In the genomic region with DNA sequence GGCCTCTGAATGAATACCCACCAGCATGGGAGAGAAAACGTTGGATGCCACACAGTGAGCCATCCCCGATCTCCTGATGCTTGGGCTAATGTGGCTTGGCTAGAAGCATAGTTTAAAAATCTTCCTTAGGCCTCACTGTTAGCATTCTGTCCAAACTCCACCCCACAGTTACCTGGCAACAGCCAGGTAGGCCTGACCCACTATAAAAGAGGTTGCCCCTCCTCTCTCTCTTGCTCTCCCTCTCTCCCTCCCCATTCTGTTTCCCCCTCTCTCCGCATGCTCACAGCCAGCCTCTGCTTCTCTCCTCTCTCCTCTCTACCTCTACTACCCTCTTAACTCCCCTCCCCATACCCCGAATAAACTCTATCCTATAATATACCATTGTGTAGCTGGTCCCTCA, we compare ENCODE assay signal across 18 mouse cellular contexts.
DNase-seq lines count a peak whose midpoint lies in the region; ATAC-seq and TF ChIP-seq lines count a peak whose summit lies in the region.
"Had no signal": no experiment of that assay in that cellular context is flagged by ENCODE, and none has a peak within 500 bp of the region (broad histone marks: within the 10 kb centered on the region; RNA-seq: fewer than 3 reads in every experiment).

No protein-coding gene starts in this region.

- dilution Hi-C loops in CH12.LX (cut with MboI; ENCODE audit: extremely low pct_ligation_motif_present, extremely low pct_unique_long_range_greater_than_20kb, low sequenced_read_pairs): no loop called here

- no peak for TF ChIP-seq EP300 in CH12.LX (IDR thresholded peaks at IDR 0.05; ENCODE audit: low read length)

- no peak for TF ChIP-seq CTCF in intestine, postnatal 0 days (IDR thresholded peaks at IDR 0.05; ENCODE audit: low read depth)
- TF ChIP-seq CTCF in CH12.LX (conservative IDR thresholded peaks at IDR 0.05 in 1 of 2, IDR thresholded peaks at IDR 0.05 in 1 of 2; ENCODE audit: low read depth in 2 of 2, low read length in 2 of 2): no peak

- no peak overlapping the region for H3K9ac ChIP-seq in intestine, embryonic 14.5 days (ENCODE audit: low read length)
- no peak overlapping the region for H3K9ac ChIP-seq in intestine, postnatal 0 days (ENCODE audit: low read depth, low read length)
- no peak overlapping the region for H3K9ac ChIP-seq in CH12.LX (ENCODE audit: insufficient read depth, low read depth)
- no peak overlapping the region for H3K9ac ChIP-seq in stomach, embryonic 14.5 days (replicated peaks; ENCODE audit: low read depth, low read length)
- H3K9ac ChIP-seq: embryonic facial prominence, embryonic 15.5 days; forebrain, postnatal 0 days; heart, embryonic 12.5 days had no signal

- H3K9me3 ChIP-seq in intestine, embryonic 14.5 days (ENCODE audit: control insufficient read depth, low read length): peaks cover 7% of the 10 kb centered on the region; the same call in 1 of the 2 replicates
- H3K9me3 ChIP-seq in intestine, postnatal 0 days (ENCODE audit: control insufficient read depth): no peaks in the 10 kb centered on the region
- peaks cover 12% of the 10 kb centered on the region for H3K9me3 ChIP-seq in CH12.LX (replicated peaks; ENCODE audit: low read length)
- peaks cover 16% of the 10 kb centered on the region for H3K9me3 ChIP-seq in embryonic facial prominence, embryonic 10.5 days
- H3K9me3 ChIP-seq in stomach, embryonic 14.5 days (ENCODE audit: control insufficient read depth, low read depth, low read length): peaks cover 5% of the 10 kb centered on the region; the same call in 1 of the 2 replicates
- H3K9me3 ChIP-seq: embryonic facial prominence, embryonic 15.5 days had no signal

- H3K4me3 ChIP-seq in intestine, embryonic 14.5 days (ENCODE audit: low read depth, low read length): no peak overlapping the region
- no peak overlapping the region for H3K4me3 ChIP-seq in intestine, postnatal 0 days (ENCODE audit: low read depth, low read length)
- H3K4me3 ChIP-seq in CH12.LX (replicated peaks in 1 of 3; ENCODE audit: low read depth in 2 of 3, low read length in 2 of 3, poor library complexity in 1 of 3): no peak overlapping the region
- no peak overlapping the region for H3K4me3 ChIP-seq in embryonic facial prominence, embryonic 10.5 days
- H3K4me3 ChIP-seq in stomach, embryonic 14.5 days (ENCODE audit: low read depth, low read length): no peak overlapping the region
- H3K4me3 ChIP-seq: embryonic facial prominence, embryonic 15.5 days; heart, embryonic 12.5 days had no signal

- TF ChIP-seq RAD21 in CH12.LX (IDR thresholded peaks at IDR 0.05; ENCODE audit: low read depth, low read length): no peak

- TF ChIP-seq POLR2A in CH12.LX (IDR thresholded peaks at IDR 0.05; ENCODE audit: low read depth, low read length): no peak

- peak; percentile 50 for ATAC-seq in intestine, embryonic 14.5 days (replicated peaks; ENCODE audit: low FRiP score, low TSS enrichment, low read depth)
- ATAC-seq in intestine, postnatal 0 days: no peak
- peak; percentile 51; the same call in 1 of the 2 replicates for ATAC-seq in stomach, embryonic 14.5 days (ENCODE audit: insufficient number of reproducible peaks, insufficient read depth, low FRiP score, low read depth)
- ATAC-seq: forebrain, postnatal 0 days; hindbrain, embryonic 16.5 days; Patski had no signal

- no peak overlapping the region for H3K4me2 ChIP-seq in intestine, embryonic 14.5 days (ENCODE audit: low read length)
- no peak overlapping the region for H3K4me2 ChIP-seq in intestine, postnatal 0 days (replicated peaks; ENCODE audit: low read depth)
- 0 out of 2 replicates have a peak overlapping the region, but pooled peaks have one; percentile 3 for H3K4me2 ChIP-seq in CH12.LX (ENCODE audit: insufficient read depth, low read depth, poor library complexity, severe bottlenecking)
- no peak overlapping the region for H3K4me2 ChIP-seq in stomach, embryonic 14.5 days (replicated peaks; ENCODE audit: low read depth, low read length)
- H3K4me2 ChIP-seq: embryonic facial prominence, embryonic 15.5 days; heart, embryonic 12.5 days had no signal

- no peaks in the 10 kb centered on the region for H3K27me3 ChIP-seq in intestine, embryonic 14.5 days (replicated peaks; ENCODE audit: control insufficient read depth, insufficient read depth, low read length)
- H3K27me3 ChIP-seq in intestine, postnatal 0 days (replicated peaks; ENCODE audit: control insufficient read depth, insufficient read depth, low read length): no peaks in the 10 kb centered on the region
- H3K27me3 ChIP-seq in CH12.LX (replicated peaks): no peaks in the 10 kb centered on the region
- H3K27me3 ChIP-seq in embryonic facial prominence, embryonic 10.5 days (replicated peaks; ENCODE audit: low read depth, poor library complexity, severe bottlenecking): no peaks in the 10 kb centered on the region
- no peaks in the 10 kb centered on the region for H3K27me3 ChIP-seq in stomach, embryonic 14.5 days (ENCODE audit: control insufficient read depth, insufficient read depth, low read length)
- H3K27me3 ChIP-seq: embryonic facial prominence, embryonic 15.5 days; heart, embryonic 12.5 days; Patski had no signal

- DNase-seq in intestine, embryonic 14.5 days (ENCODE audit: low spot score): no peak
- DNase-seq in CH12.LX (ENCODE audit: extremely low read depth): no peak
- no peak for DNase-seq in embryonic facial prominence, embryonic 10.5 days (ENCODE audit: low spot score)
- no peak for DNase-seq in natural killer cell, adult 2 months (ENCODE audit: low spot score in 2 of 2)
- DNase-seq in urinary bladder, adult 18-20 months (ENCODE audit: low spot score in 2 of 2): no peak
- DNase-seq: adrenal gland, adult 8-10 months; cerebellum, adult 9-11 months; forebrain, postnatal 0 days; kidney, adult 8-10 months; liver; right cerebral cortex, postnatal 4 days; thymus, postnatal 4 days had no signal

- H3K79me2 ChIP-seq in CH12.LX (replicated peaks; ENCODE audit: control insufficient read depth, extremely low read depth, insufficient read depth, poor library complexity, severe bottlenecking): no peaks in the 10 kb centered on the region

- in situ Hi-C loops in CH12.LX (cut with MboI; ENCODE audit: low pct_ligation_motif_present, low pct_unique_long_range_greater_than_20kb, low sequenced_read_pairs): loop anchor here (25.0 kb wide), 2 partner anchors 248 to 1073 kb away; no protein-coding TSS in a partner anchor

- H3K4me1 ChIP-seq in intestine, embryonic 14.5 days (replicated peaks; ENCODE audit: control insufficient read depth, insufficient read depth, low read length): peaks cover 10% of the 10 kb centered on the region
- H3K4me1 ChIP-seq in intestine, postnatal 0 days (replicated peaks; ENCODE audit: control insufficient read depth, insufficient read depth, low read length): 0 out of 2 replicates have a peak, but pooled peaks cover 4% of the 10 kb centered on the region
- peaks cover 24 to 51% of the 10 kb centered on the region in 2 experiments for H3K4me1 ChIP-seq in CH12.LX (ENCODE audit: control insufficient read depth in 1 of 2, insufficient read depth in 2 of 2)
- peaks cover 43% of the 10 kb centered on the region for H3K4me1 ChIP-seq in embryonic facial prominence, embryonic 10.5 days
- peaks cover 14% of the 10 kb centered on the region for H3K4me1 ChIP-seq in stomach, embryonic 14.5 days (ENCODE audit: control insufficient read depth, insufficient read depth, low read length)

- no peak overlapping the region for H3K27ac ChIP-seq in intestine, embryonic 14.5 days (ENCODE audit: low read depth)
- H3K27ac ChIP-seq in intestine, postnatal 0 days (ENCODE audit: low read depth, low read length): no peak overlapping the region
- H3K27ac ChIP-seq in CH12.LX (ENCODE audit: insufficient read depth, low read depth): no peak overlapping the region; the same call in 1 of the 2 replicates
- H3K27ac ChIP-seq in embryonic facial prominence, embryonic 10.5 days (replicated peaks): peak overlapping the region; percentile 59; the same call in 1 of the 2 replicates
- peak overlapping the region; percentile 33; the same call in 1 of the 2 replicates for H3K27ac ChIP-seq in stomach, embryonic 14.5 days (ENCODE audit: low read length)
- H3K27ac ChIP-seq: embryonic facial prominence, embryonic 15.5 days had no signal

- 48% methylated on average over 4 of the region's 4 CpGs for WGBS in intestine, embryonic 14.5 days
- WGBS in intestine, postnatal 0 days: 46% methylated on average over 4 of the region's 4 CpGs
- WGBS in embryonic facial prominence, embryonic 10.5 days: 53% methylated on average over 4 of the region's 4 CpGs
- 43% methylated on average over 4 of the region's 4 CpGs for WGBS in stomach, embryonic 14.5 days

- 0 out of 2 replicates have a peak, but pooled peaks cover 5% of the 10 kb centered on the region for H3K36me3 ChIP-seq in intestine, embryonic 14.5 days (ENCODE audit: control insufficient read depth, insufficient read depth, low read length)
- H3K36me3 ChIP-seq in intestine, postnatal 0 days (ENCODE audit: control insufficient read depth, insufficient read depth): 0 out of 2 replicates have a peak, but pooled peaks cover 5% of the 10 kb centered on the region
- peaks cover 0 to 24% of the 10 kb centered on the region in 2 experiments for H3K36me3 ChIP-seq in CH12.LX (replicated peaks in 1 of 2; ENCODE audit: control insufficient read depth in 1 of 2, insufficient read depth in 1 of 2, low read length in 1 of 2)
- peaks cover 24% of the 10 kb centered on the region for H3K36me3 ChIP-seq in embryonic facial prominence, embryonic 10.5 days (replicated peaks)
- no peaks in the 10 kb centered on the region; the same call in 1 of the 2 replicates for H3K36me3 ChIP-seq in stomach, embryonic 14.5 days (ENCODE audit: control insufficient read depth, insufficient read depth, low read length)
- H3K36me3 ChIP-seq: embryonic facial prominence, embryonic 15.5 days had no signal

TF ChIP-seq in CH12.LX, 34 proteins besides CTCF, POLR2A, EP300 and RAD21:
- TF ChIP-seq NELFE (IDR thresholded peaks at IDR 0.05; ENCODE audit: low read depth, low read length): no peak
- no peak for TF ChIP-seq POLR2AphosphoS2 (IDR thresholded peaks at IDR 0.05; ENCODE audit: low read depth, low read length)
- no peak for TF ChIP-seq ZC3H11A (IDR thresholded peaks at IDR 0.05; ENCODE audit: low read depth, low read length)
- TF ChIP-seq MAX (IDR thresholded peaks at IDR 0.05; ENCODE audit: low read length): no peak
- no peak for TF ChIP-seq CHD2 (IDR thresholded peaks at IDR 0.05; ENCODE audit: low read length)
- no peak for TF ChIP-seq USF1 (IDR thresholded peaks at IDR 0.05; ENCODE audit: low read depth, low read length)
- TF ChIP-seq RCOR1 (conservative IDR thresholded peaks at IDR 0.05; ENCODE audit: low read depth, low read length): no peak
- no peak for TF ChIP-seq TCF12 (IDR thresholded peaks at IDR 0.05; ENCODE audit: low read depth, low read length)
- no peak for TF ChIP-seq UBTF (IDR thresholded peaks at IDR 0.05; ENCODE audit: low read depth, low read length)
TF ChIP-seq in CH12.LX: peak in this region for 0.

Comparison
In these comparisons a context has a peak if more than half of its experiments do, and no peak if none do; other contexts are left out.
1. H3K27ac ChIP-seq: peak in embryonic facial prominence, embryonic 10.5 days (single experiment) and stomach, embryonic 14.5 days (single experiment); none in intestine, embryonic 14.5 days (single experiment), intestine, postnatal 0 days (single experiment) and CH12.LX (single experiment).